Comparison of ENCODE assay signal across 22 mouse cellular contexts in the genomic region with DNA sequence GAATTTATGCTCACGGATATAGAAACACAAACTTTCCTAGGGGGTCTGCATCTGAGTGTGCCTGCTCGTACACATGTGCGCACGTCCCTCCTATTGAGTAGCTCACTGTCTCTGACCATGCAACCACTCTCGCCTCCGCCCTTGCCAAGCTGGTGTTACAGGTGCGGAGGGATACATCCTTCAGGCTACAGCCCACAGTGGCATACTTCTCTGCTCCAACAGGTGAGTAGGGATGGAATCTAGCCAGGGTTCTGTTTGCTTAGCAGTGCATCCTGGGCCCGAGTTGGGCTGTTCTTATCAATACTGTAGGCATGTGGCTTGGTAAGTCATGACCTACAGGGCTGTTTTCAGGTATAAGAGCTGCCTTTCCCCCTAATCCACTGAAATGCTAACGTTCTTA. TPM values are rescaled to one million over a fixed set of nuclear protein-coding genes. Genes with fewer than 3 reads are reported as not detected.
A peak's percentile ranks its signal among the peaks of the same experiment; 100 is the strongest.
DNase-seq lines count a peak whose midpoint lies in the region; TF ChIP-seq lines count a peak whose summit lies in the region.
"Had no signal": no experiment of that assay in that cellular context is flagged by ENCODE, and none has a peak within 500 bp of the region (broad histone marks: within the 10 kb centered on the region; RNA-seq: fewer than 3 reads in every experiment).

No protein-coding gene starts in this region.

- TF ChIP-seq CTCF in cerebellum, adult 2 months (IDR thresholded peaks at IDR 0.05; ENCODE audit: borderline replicate concordance, insufficient read depth, low read depth, low read length), result no peak

- no peak overlapping the region for H3K4me3 ChIP-seq in cerebellum, adult 2 months (replicated peaks; ENCODE audit: insufficient read depth, low read depth, low read length)

- no peak for DNase-seq in cerebellum, adult 2 months
- no peak for DNase-seq in cerebellum, adult 11-12 months
- DNase-seq in cerebellum, adult 9-10 months, result peak; percentile 64
- no peak for DNase-seq in cerebellum, adult 11 months
- DNase-seq in cerebellum, adult 9-11 months, result peak; percentile 69
- DNase-seq in cerebellum, adult 18-20 months, result no peak
- DNase-seq: adrenal gland, adult 2 months; adrenal gland, adult 8-10 months; adrenal gland, postnatal 10 days; adrenal gland, postnatal 14 days; adrenal gland, postnatal 25 days; adrenal gland, postnatal 36 days; B cell, adult 2 months; cerebellum, adult 8-10 months; cerebellum, postnatal 10 days; cerebellum, postnatal 14 days had no signal

- H3K4me1 ChIP-seq in cerebellum, adult 2 months (ENCODE audit: control insufficient read depth, insufficient read depth, low read length), result peaks cover 86% of the 10 kb centered on the region

- no peaks in the 10 kb centered on the region for H3K27me3 ChIP-seq in cerebellum, adult 2 months (ENCODE audit: control insufficient read depth, insufficient read depth, low read length)

- peak overlapping the region; percentile 90 for H3K27ac ChIP-seq in cerebellum, adult 2 months (ENCODE audit: insufficient read depth, low read length)

- 83% methylated on average over 9 of the region's 9 CpGs for WGBS in cerebellum, adult 2 months

- TF ChIP-seq POLR2A in cerebellum, adult 2 months (IDR thresholded peaks at IDR 0.05; ENCODE audit: borderline replicate concordance, insufficient read depth, low read length), result no peak

RNA-seq across cellular contexts. Expression of a gene that starts 16.8 kb away (rescaled TPM):
- 0.15 and 0.24 TPM in 2 replicates for polyA plus RNA-seq in cerebellum, adult 2 months (2012; rRNA removed)
- polyA plus RNA-seq: activated CD4-positive, CD25-positive, alpha-beta regulatory T cell, adult 4 months; brain, embryonic 14.5 days; C2C12; CD4-positive, CD25-positive, alpha-beta regulatory T cell, adult 4 months; G1E; Patski had no signal

Comparison
In these comparisons a context has a peak if more than half of its experiments do, and no peak if none do; other contexts are left out.
1. DNase-seq: peak in cerebellum, adult 9-10 months (single experiment) and cerebellum, adult 9-11 months (single experiment); none in cerebellum, adult 2 months (0 of 2), cerebellum, adult 11-12 months (single experiment), cerebellum, adult 11 months (single experiment) and cerebellum, adult 18-20 months (0 of 2).